Mouse (Mus musculus) megakaryocyte-erythroid progenitor cell, adult 5-6 weeks (primary cell): ENCODE results near the gene AU018091. TPM values are rescaled to one million over a fixed set of nuclear protein-coding genes. Genes with fewer than 3 reads are reported as not detected.
"Not testable (repeated sequence)": the region's sequence is repeated elsewhere in the genome, so short reads cannot be mapped to it uniquely, and the experiment has no call there.

ENCODE experiments used
- ATAC-seq: replicated peaks from 2 replicates; pipeline ENCODE4 v1.8.0; 2016; ENCODE audit warnings: mild to moderate bottlenecking, inconsistent platforms; ENCODE audit not compliant: severe bottlenecking, poor library complexity, low FRiP score, low TSS enrichment
- total RNA-seq, 2 experiments: library from RNA; stranded (forward) in 1 of 2; stranded (reverse) in 1 of 2; fragments of 200-1000, 215-1000 nt in 1 of 2; fragments of >200 nt in 1 of 2; fragmentation: Nextera tagmentation in 1 of 2; gene quantifications; 2 replicates each; pipeline ENCODE4 v1.2.3; 2014 to 2017

AU018091 gene
- total RNA-seq, 2 experiments from 2014 or later, result not detected

DNA sequence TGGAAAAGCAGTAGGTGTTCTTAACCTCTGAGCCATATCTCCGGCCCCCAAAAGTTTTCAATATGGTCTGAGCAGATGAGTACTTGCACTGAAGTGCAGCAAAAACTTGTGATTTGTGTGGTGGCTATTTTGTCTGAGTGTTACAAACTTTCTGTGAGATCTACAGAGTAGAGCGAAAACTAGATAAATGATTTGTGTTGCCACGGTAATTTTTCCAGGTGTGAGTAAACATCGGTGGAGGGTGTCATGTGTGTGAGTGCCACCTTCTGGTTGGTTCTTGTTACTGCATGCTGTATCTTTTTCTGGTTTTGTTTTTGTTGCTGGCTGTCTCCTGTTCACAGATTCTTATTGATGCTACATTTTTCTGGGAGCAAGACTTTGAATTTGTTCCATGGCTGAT lies 15.4 kb upstream of the AU018091 start:
- 0 out of 2 replicates have a peak, but pooled peaks have one; percentile 63 for ATAC-seq

DNA sequence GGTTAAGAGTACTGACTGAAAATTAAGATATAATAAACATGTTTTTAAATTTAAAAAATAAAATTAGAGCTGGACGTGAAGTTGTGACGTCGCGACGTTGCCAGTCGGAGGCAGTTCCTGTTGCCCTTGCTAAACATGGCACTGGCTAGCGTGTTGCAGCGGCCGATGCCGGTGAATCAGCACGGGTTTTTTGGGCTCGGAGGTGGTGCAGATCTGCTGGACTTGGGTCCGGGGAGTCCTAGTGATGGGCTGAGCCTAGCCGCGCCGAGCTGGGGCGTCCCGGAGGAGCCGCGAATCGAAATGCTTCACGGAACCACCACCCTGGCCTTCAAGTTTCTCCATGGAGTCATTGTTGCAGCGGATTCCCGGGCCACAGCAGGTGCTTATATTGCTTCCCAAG lies 12.0 kb upstream of the AU018091 start:
- ATAC-seq, result 0 out of 2 replicates have a peak, but pooled peaks have one; percentile 50

DNA sequence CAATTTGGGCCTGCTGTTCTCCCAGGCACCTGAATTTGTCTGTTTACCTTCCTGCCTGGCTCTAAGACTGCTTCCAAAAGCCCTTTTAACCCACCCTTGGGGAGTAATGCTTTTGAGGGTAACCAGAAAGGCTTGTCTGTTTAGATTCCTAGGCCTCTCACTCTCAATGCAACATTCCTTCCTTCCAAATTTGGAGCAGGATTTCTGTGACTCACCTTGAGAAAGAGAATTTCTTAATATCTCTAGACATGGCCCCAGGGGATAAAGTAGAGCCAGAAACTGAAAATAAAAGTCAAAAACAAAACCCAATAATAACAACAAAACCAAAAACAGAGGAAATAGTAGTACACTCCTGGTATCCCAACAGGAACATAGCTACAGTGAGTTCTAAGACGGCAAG lies 707 bp downstream of the AU018091 start:
- ATAC-seq, result no peak

DNA sequence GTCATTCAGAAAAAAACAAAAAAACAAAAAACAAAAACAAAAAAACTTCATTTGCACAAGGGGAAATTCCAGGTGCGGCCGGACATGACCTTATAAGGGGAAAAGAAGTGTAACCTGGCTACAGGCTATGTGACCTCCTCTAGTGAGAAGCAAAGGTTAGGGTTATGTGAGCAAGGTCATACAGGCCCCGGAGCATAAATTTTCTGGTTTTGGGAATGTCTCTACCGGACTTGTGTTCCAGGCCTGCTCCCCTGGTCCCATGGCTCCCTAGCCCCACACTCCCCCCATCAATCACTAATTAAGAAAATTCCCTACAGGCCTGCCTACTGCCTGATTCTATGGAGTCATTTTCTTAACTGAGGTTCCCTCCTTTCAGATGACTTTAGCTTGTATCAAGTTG lies 2.7 kb downstream of the AU018091 start:
- ATAC-seq, result no peak

DNA sequence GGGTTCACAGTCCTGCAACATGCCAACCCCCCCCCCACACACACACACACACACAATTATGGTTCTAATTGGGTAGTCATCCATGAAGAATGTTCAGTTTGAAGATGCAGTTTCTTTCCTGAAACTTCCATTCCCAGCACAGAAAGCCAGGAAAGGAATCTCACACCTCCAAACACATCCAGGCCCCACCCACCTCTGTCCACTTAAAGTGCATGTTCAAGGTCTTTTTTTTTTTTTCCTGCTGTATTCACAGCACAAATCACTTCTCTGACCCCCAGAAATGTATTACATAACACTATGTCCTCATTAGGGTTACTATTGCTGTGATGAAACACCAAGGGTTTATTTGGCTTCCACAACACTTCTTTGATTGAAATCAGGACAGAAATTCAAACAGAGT lies 4.0 kb downstream of the AU018091 start:
- ATAC-seq, result no peak

DNA sequence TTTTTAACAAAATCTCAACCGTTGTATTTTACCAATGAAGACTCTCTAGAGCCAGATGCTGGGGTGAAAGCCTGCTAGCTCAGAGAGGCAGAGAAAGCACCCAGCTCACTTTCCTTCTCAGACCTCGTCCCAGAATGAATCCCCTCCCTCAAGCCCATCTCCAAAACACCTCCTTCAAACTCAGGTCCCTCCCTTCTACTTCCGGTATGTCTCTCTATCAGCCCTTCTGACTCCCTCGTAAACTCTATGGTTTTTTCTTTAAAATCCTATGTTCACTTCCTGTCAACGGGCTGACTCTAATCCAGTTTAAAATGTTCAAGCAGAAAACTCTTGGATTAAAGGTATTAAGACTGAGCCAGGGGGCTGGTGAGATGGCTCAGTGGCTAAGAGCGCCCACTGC lies 4.6 kb downstream of the AU018091 start:
- no peak for ATAC-seq

DNA sequence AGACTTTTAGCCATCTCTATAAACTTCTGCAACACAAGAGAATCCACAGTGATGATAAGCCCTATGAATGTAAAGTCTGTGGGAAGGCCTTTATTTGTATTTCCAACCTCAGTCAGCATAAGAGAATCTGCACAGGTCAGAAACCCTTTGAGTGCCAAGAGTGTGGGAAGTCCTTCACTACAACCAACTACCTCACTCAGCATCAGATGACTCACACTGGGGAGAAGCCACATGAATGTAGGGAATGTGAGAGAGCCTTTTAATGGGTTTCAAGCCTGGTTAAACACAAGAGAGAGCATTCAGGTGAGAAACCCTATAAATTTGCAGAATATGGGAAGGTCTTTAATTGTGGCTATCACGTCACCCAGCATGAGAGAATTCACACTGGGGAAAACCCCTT lies 18.6 kb downstream of the AU018091 start:
- ATAC-seq, result no peak

DNA sequence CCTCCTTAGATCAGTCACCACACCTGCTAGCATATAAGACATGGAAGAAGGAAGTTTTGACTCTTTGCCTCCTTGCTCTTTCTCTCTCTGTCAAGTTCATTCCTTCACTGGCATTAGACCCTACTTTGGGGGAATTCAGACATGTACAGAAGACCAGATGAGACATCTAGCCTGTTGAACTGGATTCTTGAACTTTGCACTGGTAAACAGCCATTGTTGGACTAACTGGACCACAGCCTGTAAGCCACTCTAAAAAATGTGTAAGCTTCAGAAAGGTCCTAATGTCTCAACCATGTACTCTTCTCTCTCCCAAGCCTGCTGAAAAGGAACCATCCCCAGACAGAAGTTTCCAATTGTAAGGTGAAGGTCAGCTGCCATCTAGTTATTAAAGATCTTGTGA lies 22.9 kb downstream of the AU018091 start:
- no peak for ATAC-seq

DNA sequence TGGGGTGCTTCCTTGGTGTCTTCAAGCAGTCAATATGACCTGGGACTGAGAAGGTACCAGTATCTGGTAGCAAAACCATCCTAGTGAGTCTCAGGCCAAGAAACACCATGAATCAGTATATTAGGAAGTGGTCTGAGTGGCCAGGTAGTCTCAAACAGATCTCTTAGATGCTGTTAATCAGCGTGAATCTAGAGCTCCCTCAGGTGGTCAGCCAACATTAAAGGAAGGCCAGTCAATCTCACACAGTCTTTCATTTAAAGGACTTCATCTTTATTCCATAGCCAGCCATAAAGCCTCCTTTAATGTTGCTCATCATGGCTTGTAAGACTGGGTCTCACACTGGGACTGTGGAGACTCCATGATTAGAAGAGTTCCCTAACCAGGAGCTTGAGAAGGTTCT lies 25.7 kb downstream of the AU018091 start:
- ATAC-seq, result no peak

DNA sequence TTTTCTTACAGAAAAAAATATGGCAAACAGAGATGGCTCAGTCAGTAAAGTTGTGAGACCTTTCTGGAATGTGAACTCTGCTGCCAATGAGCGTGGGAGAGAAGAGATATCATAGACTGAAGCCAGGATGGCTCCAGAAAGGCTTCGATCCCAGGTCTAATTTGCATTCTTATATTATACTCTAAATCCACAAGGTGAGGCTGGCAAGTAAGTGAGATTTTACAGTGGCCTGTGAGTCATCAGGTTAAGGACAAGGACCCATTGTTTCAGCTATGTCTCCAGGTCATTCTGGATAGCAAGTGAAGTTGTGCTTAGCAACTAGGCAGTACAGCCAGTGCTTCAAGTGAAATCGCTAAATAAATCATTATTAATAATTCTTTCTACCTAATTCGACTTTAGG lies 33.4 kb downstream of the AU018091 start:
- no peak for ATAC-seq

DNA sequence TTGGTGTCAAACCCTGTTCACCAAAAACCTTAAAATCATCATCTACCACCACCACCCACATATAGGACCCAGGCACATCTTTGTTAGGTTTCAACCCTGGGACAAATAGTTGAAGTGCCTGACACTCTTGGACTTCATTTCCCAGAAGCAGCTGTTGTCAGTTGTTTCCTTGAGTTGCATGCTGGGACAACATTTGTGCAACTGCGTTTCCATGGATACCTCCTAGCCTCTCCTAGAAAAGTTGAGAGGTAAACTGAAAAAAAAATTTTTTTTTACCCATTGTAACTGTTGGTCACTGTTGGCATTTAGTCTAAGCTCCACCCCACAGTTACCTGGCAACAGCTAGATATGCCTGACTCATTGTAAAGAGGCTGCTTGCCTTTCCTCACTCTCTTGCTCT lies 34.3 kb downstream of the AU018091 start:
- no peak for ATAC-seq

DNA sequence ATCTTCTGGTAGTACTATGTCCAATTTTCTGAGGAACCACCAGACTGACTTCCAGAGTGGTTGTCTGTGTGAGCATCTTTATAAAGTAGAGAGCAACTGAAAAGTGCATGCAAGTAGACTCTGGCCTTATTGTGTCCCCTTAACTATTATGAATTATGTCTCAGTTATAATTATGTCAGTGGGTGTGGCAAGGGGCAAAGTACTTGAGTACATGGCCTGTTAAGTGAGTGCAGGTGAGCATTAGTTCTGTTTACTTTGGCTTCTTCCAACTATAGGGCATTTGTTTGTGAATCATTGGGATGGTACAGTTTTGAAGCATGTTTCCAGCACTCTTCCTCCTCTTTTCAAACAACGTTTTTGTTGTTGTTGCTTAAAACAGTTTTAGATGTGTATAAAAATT lies 38.7 kb downstream of the AU018091 start:
- ATAC-seq, result no peak

DNA sequence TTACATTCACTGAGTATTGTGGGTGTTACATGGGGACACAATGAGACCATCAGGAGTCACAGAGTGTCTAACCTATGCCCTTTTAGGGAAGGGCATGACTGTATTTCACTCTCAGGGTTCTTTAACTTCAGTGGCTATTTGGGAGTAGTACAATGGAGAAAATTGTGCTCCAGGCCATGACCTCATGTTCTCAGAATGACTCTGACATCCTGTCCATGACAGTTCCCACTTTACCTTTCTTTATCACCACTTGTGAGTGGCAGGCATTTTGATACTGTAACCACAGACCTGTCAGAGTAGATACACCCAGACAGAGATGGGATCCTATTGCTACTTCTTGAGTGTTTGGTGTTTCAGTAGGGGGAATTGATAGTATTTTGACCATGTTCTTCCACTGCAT lies 40.4 kb downstream of the AU018091 start:
- not testable (repeated sequence) for ATAC-seq

DNA sequence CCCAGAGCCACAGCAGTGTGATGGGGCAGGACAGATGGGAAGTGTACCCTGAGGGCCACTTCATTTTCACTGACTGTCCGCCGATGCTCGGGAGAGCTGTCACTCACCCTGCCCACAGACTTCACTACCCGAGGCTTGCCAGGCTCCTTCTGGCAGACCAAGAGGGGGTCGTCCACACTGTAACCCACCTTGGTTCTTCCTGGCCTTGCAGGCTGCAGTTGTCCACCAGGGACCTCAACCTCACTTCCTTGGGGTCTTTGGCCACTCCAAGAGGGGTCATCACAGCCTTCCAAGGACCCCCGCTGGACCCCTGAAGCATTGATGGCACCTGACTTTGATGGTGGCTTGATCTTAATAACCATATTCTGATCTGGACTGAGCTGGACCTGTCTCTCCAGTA lies 57.8 kb downstream of the AU018091 start:
- ATAC-seq, result 0 out of 2 replicates have a peak, but pooled peaks have one; percentile 14

DNA sequence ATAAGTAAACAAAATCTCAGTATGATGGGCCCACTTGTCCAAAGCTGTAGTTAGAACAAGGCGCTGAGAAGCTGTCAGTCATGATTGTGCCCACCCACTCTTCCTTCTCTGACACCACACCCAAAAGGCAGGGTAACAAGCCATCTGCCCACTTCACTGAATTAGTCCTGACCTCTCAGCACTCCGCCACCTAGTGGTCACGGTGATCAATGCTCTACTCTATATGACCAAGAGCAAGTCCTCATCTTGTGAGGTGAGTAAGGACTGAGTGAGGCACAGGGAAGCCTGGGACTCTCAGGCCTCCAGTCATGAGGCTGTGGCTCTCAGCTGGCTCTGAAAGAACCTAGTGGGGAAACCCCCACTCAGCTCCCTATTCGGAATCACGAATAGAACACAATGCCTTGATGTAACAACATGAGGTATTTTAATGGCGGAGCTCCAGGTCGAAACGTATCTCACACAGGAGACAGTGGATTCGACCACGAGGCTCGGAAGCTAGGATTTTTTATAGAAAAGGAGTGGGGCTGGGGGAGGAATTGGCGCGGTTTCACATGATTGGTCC lies 62.4 kb downstream of the AU018091 start:
- not testable (repeated sequence) for ATAC-seq

Other genes starting within 250 kb of the AU018091 start
- not detected in 2 replicates for gene Nlrp12, start 80.5 kb upstream of the AU018091 start, total RNA-seq (2014; fragmentation: Nextera tagmentation)
- not detected in 2 replicates for gene Nlrp12, start 80.5 kb upstream of the AU018091 start, total RNA-seq (2017)
- gene Myadm, start 119.9 kb upstream of the AU018091 start, total RNA-seq (2014; fragmentation: Nextera tagmentation), result 1.2 TPM in 1 of 2 replicates, not detected in the other
- gene Myadm, start 119.9 kb upstream of the AU018091 start, total RNA-seq (2017), result 0.61 and 2.4 TPM in 2 replicates
- not detected in 2 replicates for gene Prkcg, start 120.0 kb upstream of the AU018091 start, total RNA-seq (2014; fragmentation: Nextera tagmentation)
- gene Prkcg, start 120.0 kb upstream of the AU018091 start, total RNA-seq (2017), result not detected in 2 replicates
- gene Cacng7, start 163.8 kb upstream of the AU018091 start, total RNA-seq (2014; fragmentation: Nextera tagmentation), result not detected in 2 replicates
- not detected in 2 replicates for gene Cacng7, start 163.8 kb upstream of the AU018091 start, total RNA-seq (2017)
- gene Cacng8, start 221.5 kb upstream of the AU018091 start, total RNA-seq (2014; fragmentation: Nextera tagmentation), result not detected in 2 replicates
- gene Cacng8, start 221.5 kb upstream of the AU018091 start, total RNA-seq (2017), result not detected in 2 replicates